Mouse (Mus musculus) megakaryocyte, embryonic 14.5 days (primary cell): ENCODE data around the gene Stx8. TPM values are rescaled to one million over a fixed set of nuclear protein-coding genes. Genes with fewer than 3 reads are reported as not detected.

ENCODE experiments used
- H3K27me3 ChIP-seq: replicated peaks from 2 replicates; pipeline ENCODE3; 2012; ENCODE audit warnings: inconsistent platforms
- H3K36me3 ChIP-seq: replicated peaks from 2 replicates; pipeline ENCODE3; 2012; ENCODE audit warnings: low read length, inconsistent platforms, mixed read lengths
- H3K4me1 ChIP-seq: 2 replicates; pipeline ENCODE4 v1.6.1; 2012; ENCODE audit warnings: inconsistent platforms
- H3K4me3 ChIP-seq: replicated peaks from 2 replicates; pipeline ENCODE3; 2012; ENCODE audit warnings: moderate library complexity, mild to moderate bottlenecking, inconsistent platforms
- H3K9me3 ChIP-seq: 2 replicates; pipeline ENCODE4 v1.6.1; 2012; ENCODE audit warnings: inconsistent platforms
- FLI1 ChIP-seq: IDR thresholded peaks from 2 replicates; pipeline ENCODE4 v1.6.1; 2012; ENCODE audit warnings: low read length, inconsistent platforms, mixed read lengths
- GATA1 ChIP-seq: IDR thresholded peaks from 3 replicates; pipeline ENCODE4 v1.6.1; 2012; ENCODE audit warnings: mixed read lengths, low read length, inconsistent platforms, borderline replicate concordance
- polyA plus RNA-seq: library from polyadenylated mRNA; stranded (reverse); fragments of >175 nt; gene quantifications from 2 replicates; pipeline ENCODE4 v1.2.3, GENCODE M21; 2012; ENCODE audit warnings: low replicate concordance; ENCODE audit not compliant: insufficient read depth

Gene Stx8
- polyA plus RNA-seq, 1 experiment, result 4.3 TPM

- Histone ChIP-seq H3K27me3 (no peaks in the 10 kb centered on the region), H3K4me1 (peaks cover 14% of the 10 kb centered on the region), H3K9me3 (no peaks in the 10 kb centered on the region), H3K36me3 (no peaks in the 10 kb centered on the region), H3K4me3 (no peak overlapping the region)
- TF ChIP-seq GATA1 (no peak), FLI1 (no peak)
Observed at GRCm38 (mm10) chr11:68190849-68191248, 224.9 kb downstream of the Stx8 start.

DNA sequence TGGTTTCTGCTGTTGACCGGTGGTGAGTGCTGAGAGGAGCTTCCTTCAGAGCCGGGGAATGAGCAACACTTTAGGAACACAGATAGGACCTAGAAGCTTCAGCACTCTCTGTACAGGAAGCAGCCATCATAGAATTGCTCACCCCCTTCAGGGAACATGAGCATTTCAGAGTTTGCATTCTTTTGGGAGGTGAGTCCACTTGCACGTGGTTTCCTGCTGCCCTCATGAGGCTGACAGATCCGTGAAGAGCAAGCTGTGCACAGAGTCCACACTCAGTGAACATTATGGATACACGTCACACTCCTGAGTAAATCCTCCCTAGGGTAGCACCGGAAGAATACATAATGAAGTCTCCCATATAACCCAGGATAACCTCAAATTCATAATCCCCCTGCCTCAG is 229.2 kb downstream of the Stx8 start:
- Histone ChIP-seq H3K4me1 (peaks cover 19% of the 10 kb centered on the region), H3K9me3 (no peaks in the 10 kb centered on the region), H3K36me3 (peaks cover 3% of the 10 kb centered on the region), H3K4me3 (no peak overlapping the region), H3K27me3 (no peaks in the 10 kb centered on the region)
- TF ChIP-seq GATA1 (no peak), FLI1 (no peak)

- H3K27me3 ChIP-seq, result no peaks in the 10 kb centered on the region
- TF ChIP-seq GATA1, result no peak
- H3K9me3 ChIP-seq, result no peaks in the 10 kb centered on the region
- H3K4me3 ChIP-seq, result no peak overlapping the region
- H3K4me1 ChIP-seq, result peaks cover 19% of the 10 kb centered on the region
- H3K36me3 ChIP-seq, result peaks cover 3% of the 10 kb centered on the region
Observed at GRCm38 (mm10) chr11:68195693-68196176, 229.7 kb downstream of the Stx8 start.

GRCm38 (mm10) chr11:68196566-68196965 is 230.6 kb downstream of the Stx8 start:
- H3K9me3 ChIP-seq, result no peaks in the 10 kb centered on the region
- H3K4me1 ChIP-seq, result peaks cover 19% of the 10 kb centered on the region
- H3K27me3 ChIP-seq, result no peaks in the 10 kb centered on the region
- peaks cover 3% of the 10 kb centered on the region for H3K36me3 ChIP-seq
- no peak overlapping the region for H3K4me3 ChIP-seq
- no peak for TF ChIP-seq GATA1
- no peak for TF ChIP-seq FLI1

- H3K4me3 ChIP-seq, result no peak overlapping the region
- peaks cover 19% of the 10 kb centered on the region for H3K4me1 ChIP-seq
- H3K9me3 ChIP-seq, result no peaks in the 10 kb centered on the region
- TF ChIP-seq FLI1 (no peak), GATA1 (no peak)
- no peaks in the 10 kb centered on the region for H3K27me3 ChIP-seq
- H3K36me3 ChIP-seq, result peaks cover 3% of the 10 kb centered on the region
Observed at GRCm38 (mm10) chr11:68197471-68197870, 231.5 kb downstream of the Stx8 start.

DNA sequence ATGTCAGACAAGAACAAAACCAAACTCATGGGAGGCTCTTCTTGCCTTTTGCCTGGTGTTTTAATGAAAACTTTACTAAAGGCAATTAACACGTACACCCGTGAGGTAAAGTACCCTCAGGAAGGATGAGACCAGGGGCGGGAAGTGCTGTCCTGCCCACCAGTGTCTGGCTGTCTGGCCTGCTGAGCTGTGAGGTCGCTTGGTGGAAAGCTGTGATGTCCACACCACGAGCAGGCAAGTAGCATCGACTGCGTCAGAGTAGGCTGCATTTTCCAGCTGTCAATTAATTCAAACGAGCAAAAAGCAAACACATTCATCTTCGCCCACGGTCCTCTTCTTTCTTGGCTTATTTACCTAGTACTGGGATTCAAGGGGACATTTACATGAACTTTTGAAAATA is 232.7 kb downstream of the Stx8 start:
- H3K4me3 ChIP-seq, result no peak overlapping the region
- H3K36me3 ChIP-seq, result peaks cover 7% of the 10 kb centered on the region
- peaks cover 19% of the 10 kb centered on the region for H3K4me1 ChIP-seq
- H3K9me3 ChIP-seq, result no peaks in the 10 kb centered on the region
- H3K27me3 ChIP-seq, result no peaks in the 10 kb centered on the region
- TF ChIP-seq FLI1, result no peak
- no peak for TF ChIP-seq GATA1

- peaks cover 19% of the 10 kb centered on the region for H3K4me1 ChIP-seq
- no peak for TF ChIP-seq FLI1
- no peak for TF ChIP-seq GATA1
Observed at GRCm38 (mm10) chr11:68199103-68199502, 233.1 kb downstream of the Stx8 start.

DNA sequence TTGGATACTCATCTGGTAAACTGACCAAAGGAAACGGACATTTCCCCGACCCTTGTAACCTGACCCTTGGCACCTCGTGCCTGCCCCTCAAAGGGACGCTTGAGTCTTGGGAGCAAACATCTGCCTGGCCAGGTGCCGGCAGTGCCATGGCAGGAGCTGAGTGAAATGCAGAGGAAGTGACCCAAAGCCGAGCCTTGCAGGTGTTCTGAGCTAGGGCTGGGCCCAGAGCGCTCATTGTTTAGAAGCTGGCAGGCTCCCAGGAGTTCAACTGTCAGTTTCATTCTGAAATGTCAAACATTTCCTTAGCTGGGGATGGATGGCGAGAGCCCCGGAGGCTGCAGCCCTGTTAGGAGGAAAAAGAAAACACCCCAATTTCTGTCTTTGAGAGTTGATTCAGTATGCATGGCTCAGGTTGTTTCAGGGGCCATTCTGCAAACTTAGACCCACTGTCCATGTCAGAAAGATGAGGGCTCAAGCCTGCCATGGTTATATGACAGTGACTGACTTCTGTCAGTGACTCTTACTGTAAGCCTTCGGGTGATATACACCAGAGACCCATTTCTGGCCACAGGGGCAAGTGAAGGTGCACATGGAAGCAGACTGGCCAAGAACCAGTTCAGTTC is 233.9 kb downstream of the Stx8 start:
- peaks cover 12% of the 10 kb centered on the region for H3K36me3 ChIP-seq
- H3K4me3 ChIP-seq, result no peak overlapping the region
- peaks cover 14% of the 10 kb centered on the region for H3K4me1 ChIP-seq
- H3K9me3 ChIP-seq, result no peaks in the 10 kb centered on the region
- TF ChIP-seq FLI1 (no peak), GATA1 (no peak)
- H3K27me3 ChIP-seq, result no peaks in the 10 kb centered on the region

More at GRCm38 (mm10) chr11:68199103-68199502, 233.1 kb downstream of the Stx8 start:
- no peaks in the 10 kb centered on the region for H3K9me3 ChIP-seq
- H3K36me3 ChIP-seq, result peaks cover 7% of the 10 kb centered on the region
- H3K4me3 ChIP-seq, result no peak overlapping the region
- H3K27me3 ChIP-seq, result no peaks in the 10 kb centered on the region

DNA sequence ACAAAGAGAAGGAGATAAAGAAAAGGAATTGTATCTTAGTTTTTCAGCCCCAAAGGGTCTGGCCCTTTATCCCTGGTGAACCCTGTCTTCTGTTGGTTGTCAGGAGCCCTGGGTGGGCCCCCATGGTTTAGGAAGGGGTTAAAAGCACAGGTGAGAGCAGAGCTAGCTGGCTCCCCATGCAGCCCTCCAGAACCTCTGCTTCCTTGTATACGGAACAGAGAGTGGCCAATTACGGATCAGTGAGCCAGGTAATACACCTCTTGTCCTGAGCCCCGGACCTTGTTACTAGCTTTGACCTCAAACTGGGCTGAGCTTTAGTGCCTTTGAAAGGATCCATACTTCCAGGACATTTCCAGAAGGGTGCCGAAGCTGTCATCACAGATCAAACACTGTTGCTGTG is 234.5 kb downstream of the Stx8 start:
- H3K4me1 ChIP-seq, result peaks cover 8% of the 10 kb centered on the region
- TF ChIP-seq GATA1, result no peak
- no peak for TF ChIP-seq FLI1
- no peaks in the 10 kb centered on the region for H3K27me3 ChIP-seq

DNA sequence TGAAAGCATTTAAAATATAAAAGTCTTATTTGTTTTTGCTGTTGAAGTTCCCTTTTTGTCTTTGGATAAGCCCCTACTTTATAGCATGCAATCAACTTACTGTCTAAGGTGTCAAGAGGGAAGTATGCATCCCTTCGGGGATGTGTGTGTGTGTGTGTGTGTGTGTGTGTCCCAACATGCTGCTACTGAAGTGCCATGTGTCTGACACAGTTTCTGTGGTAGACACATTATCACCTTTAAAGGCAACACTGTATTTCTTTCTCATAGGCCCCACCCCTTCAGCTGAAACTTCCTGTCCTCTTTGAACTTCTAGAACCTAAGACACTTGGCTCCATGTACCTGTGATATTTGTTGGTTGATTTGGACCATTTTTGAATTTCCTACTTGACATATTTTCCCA is 235.1 kb downstream of the Stx8 start:
- no peaks in the 10 kb centered on the region for H3K9me3 ChIP-seq
- TF ChIP-seq FLI1, result no peak
- TF ChIP-seq GATA1, result no peak
- H3K4me3 ChIP-seq, result no peak overlapping the region
- no peaks in the 10 kb centered on the region for H3K27me3 ChIP-seq
- H3K4me1 ChIP-seq, result peaks cover 3% of the 10 kb centered on the region
- peaks cover 19% of the 10 kb centered on the region for H3K36me3 ChIP-seq

More for the DNA sequence above, 234.5 kb downstream of the Stx8 start:
- Histone ChIP-seq H3K9me3 (no peaks in the 10 kb centered on the region), H3K4me3 (no peak overlapping the region), H3K36me3 (peaks cover 17% of the 10 kb centered on the region)
